Comparison of ENCODE assay signal across 22 mouse cellular contexts in the genomic region with DNA sequence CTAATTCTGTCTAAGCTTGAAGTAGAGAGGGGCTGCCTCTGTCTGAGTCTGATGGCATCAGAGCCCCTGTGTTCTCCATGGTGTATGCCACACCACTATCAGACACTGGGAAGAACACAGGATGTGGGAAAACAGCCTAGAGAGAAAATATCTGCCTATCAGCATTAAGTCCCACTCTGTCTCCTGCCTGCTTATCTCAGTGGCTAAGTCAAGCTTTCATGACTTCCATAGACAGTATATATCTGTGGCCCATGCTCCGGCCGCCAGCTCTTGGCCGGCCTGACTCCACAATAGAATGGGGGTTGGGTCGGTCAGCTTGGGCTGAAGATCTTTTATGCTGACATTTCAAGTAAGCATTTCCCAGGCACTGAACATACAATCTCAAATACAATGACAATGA.
A peak's percentile ranks its signal among the peaks of the same experiment; 100 is the strongest.
DNase-seq lines count a peak whose midpoint lies in the region; ATAC-seq and TF ChIP-seq lines count a peak whose summit lies in the region.
"Had no signal": no experiment of that assay in that cellular context is flagged by ENCODE, and none has a peak within 500 bp of the region (broad histone marks: within the 10 kb centered on the region; RNA-seq: fewer than 3 reads in every experiment).

No protein-coding gene starts in this region.

- no peaks in the 10 kb centered on the region for H3K27me3 ChIP-seq in heart, embryonic 12.5 days (replicated peaks)
- H3K27me3 ChIP-seq in heart, embryonic 11.5 days (ENCODE audit: control insufficient read depth, insufficient read depth, low read length), result no peaks in the 10 kb centered on the region
- no peaks in the 10 kb centered on the region for H3K27me3 ChIP-seq in lung, embryonic 14.5 days (ENCODE audit: insufficient read depth, low read length)
- H3K27me3 ChIP-seq: embryonic facial prominence, embryonic 13.5 days; embryonic facial prominence, embryonic 15.5 days; forebrain, embryonic 12.5 days had no signal

- H3K27ac ChIP-seq in heart, embryonic 12.5 days (ENCODE audit: poor library complexity, severe bottlenecking), result no peak overlapping the region
- no peak overlapping the region for H3K27ac ChIP-seq in heart, embryonic 11.5 days (ENCODE audit: low read depth, low read length)
- no peak overlapping the region for H3K27ac ChIP-seq in lung, embryonic 14.5 days (ENCODE audit: low read depth)
- H3K27ac ChIP-seq: embryonic facial prominence, embryonic 13.5 days; embryonic facial prominence, embryonic 15.5 days; forebrain, embryonic 10.5 days; forebrain, embryonic 12.5 days had no signal

- DNase-seq in heart, adult 11 months, result no peak
- DNase-seq in heart, postnatal 4 days, result peak; percentile 8
- peak; percentile 7 for DNase-seq in lung, embryonic 14.5 days
- DNase-seq in lung, postnatal 10 days, result no peak
- DNase-seq: adrenal gland, adult 2 months; adrenal gland, postnatal 10 days; adrenal gland, postnatal 25 days; cerebellum, adult 11 months; cerebellum, adult 18-20 months; cerebellum, adult 8-10 months; cerebellum, adult 9-11 months; cerebellum, postnatal 14 days; cerebellum, postnatal 36 days; embryo, embryonic 11 days had no signal

- no peak overlapping the region for H3K4me2 ChIP-seq in heart, embryonic 12.5 days
- H3K4me2 ChIP-seq in heart, embryonic 11.5 days, result no peak overlapping the region
- H3K4me2 ChIP-seq in lung, embryonic 14.5 days, result no peak overlapping the region
- H3K4me2 ChIP-seq: embryonic facial prominence, embryonic 13.5 days; embryonic facial prominence, embryonic 15.5 days; forebrain, embryonic 12.5 days had no signal

- ATAC-seq in heart, embryonic 12.5 days (ENCODE audit: insufficient number of reproducible peaks, low FRiP score), result peak; percentile 71; the same call in 1 of the 2 replicates
- no peak; the same call in 1 of the 2 replicates for ATAC-seq in heart, embryonic 11.5 days (replicated peaks; ENCODE audit: insufficient number of reproducible peaks, low FRiP score, low TSS enrichment)
- ATAC-seq in lung, embryonic 14.5 days (ENCODE audit: insufficient read depth), result no peak
- ATAC-seq: forebrain, embryonic 14.5 days had no signal

- H3K36me3 ChIP-seq in heart, embryonic 12.5 days, result no peaks in the 10 kb centered on the region
- no peaks in the 10 kb centered on the region for H3K36me3 ChIP-seq in heart, embryonic 11.5 days (ENCODE audit: control insufficient read depth, insufficient read depth, low read length)
- H3K36me3 ChIP-seq in lung, embryonic 14.5 days (ENCODE audit: insufficient read depth), result no peaks in the 10 kb centered on the region
- H3K36me3 ChIP-seq: embryonic facial prominence, embryonic 13.5 days; embryonic facial prominence, embryonic 15.5 days; forebrain, embryonic 10.5 days; forebrain, embryonic 12.5 days had no signal

- TF ChIP-seq CTCF in lung, embryonic 14.5 days (IDR thresholded peaks at IDR 0.05; ENCODE audit: low read depth), result no peak

- H3K4me1 ChIP-seq in heart, embryonic 12.5 days (replicated peaks), result peaks cover 4% of the 10 kb centered on the region; the same call in 1 of the 2 replicates
- H3K4me1 ChIP-seq in heart, embryonic 11.5 days (ENCODE audit: control insufficient read depth, insufficient read depth, low read length), result no peaks in the 10 kb centered on the region; the same call in 1 of the 2 replicates
- no peaks in the 10 kb centered on the region for H3K4me1 ChIP-seq in lung, embryonic 14.5 days (ENCODE audit: insufficient read depth)
- H3K4me1 ChIP-seq: embryonic facial prominence, embryonic 15.5 days had no signal

- no peaks in the 10 kb centered on the region for H3K9me3 ChIP-seq in heart, embryonic 12.5 days (replicated peaks)
- no peaks in the 10 kb centered on the region for H3K9me3 ChIP-seq in heart, embryonic 11.5 days (replicated peaks; ENCODE audit: control insufficient read depth, low read length)
- no peaks in the 10 kb centered on the region for H3K9me3 ChIP-seq in lung, embryonic 14.5 days (ENCODE audit: low read depth, low read length)
- H3K9me3 ChIP-seq: embryonic facial prominence, embryonic 13.5 days; embryonic facial prominence, embryonic 15.5 days; forebrain, embryonic 10.5 days; forebrain, embryonic 12.5 days had no signal

- H3K4me3 ChIP-seq in heart, embryonic 12.5 days, result no peak overlapping the region
- H3K4me3 ChIP-seq in heart, embryonic 11.5 days (ENCODE audit: low read depth, low read length), result no peak overlapping the region
- H3K4me3 ChIP-seq in lung, embryonic 14.5 days (ENCODE audit: low read depth, low read length), result no peak overlapping the region
- H3K4me3 ChIP-seq: embryonic facial prominence, embryonic 13.5 days; embryonic facial prominence, embryonic 15.5 days; erythroblast, embryonic 14.5 days; forebrain, embryonic 10.5 days; forebrain, embryonic 12.5 days had no signal

- no peak overlapping the region for H3K9ac ChIP-seq in heart, embryonic 12.5 days
- no peak overlapping the region for H3K9ac ChIP-seq in heart, embryonic 11.5 days (ENCODE audit: low read depth, low read length)
- H3K9ac ChIP-seq in lung, embryonic 14.5 days, result no peak overlapping the region
- H3K9ac ChIP-seq: embryonic facial prominence, embryonic 13.5 days; embryonic facial prominence, embryonic 15.5 days; forebrain, embryonic 12.5 days had no signal

- whole genome bisulfite sequencing in heart, embryonic 12.5 days, result 22% methylated on average over 4 of the region's 4 CpGs
- 32% methylated on average over 4 of the region's 4 CpGs for WGBS in heart, embryonic 11.5 days (ENCODE audit: insufficient replicate concordance)
- WGBS in lung, embryonic 14.5 days, result 54% methylated on average over 4 of the region's 4 CpGs

Comparison
In these comparisons a context has a peak if more than half of its experiments do, and no peak if none do; other contexts are left out.
1. DNase-seq: peak in heart, postnatal 4 days (single experiment) and lung, embryonic 14.5 days (single experiment); none in heart, adult 11 months (single experiment) and lung, postnatal 10 days (single experiment).